Mouse (Mus musculus) adipocyte (in vitro differentiated cells): Measurements from ENCODE around the gene Ssh3.

ENCODE experiments used
- DNase-seq: peaks from one replicate; pipeline ENCODE4 v3.0.0-alpha.2; 2016; ENCODE audit warnings: low spot score

Gene Ssh3

DNA sequence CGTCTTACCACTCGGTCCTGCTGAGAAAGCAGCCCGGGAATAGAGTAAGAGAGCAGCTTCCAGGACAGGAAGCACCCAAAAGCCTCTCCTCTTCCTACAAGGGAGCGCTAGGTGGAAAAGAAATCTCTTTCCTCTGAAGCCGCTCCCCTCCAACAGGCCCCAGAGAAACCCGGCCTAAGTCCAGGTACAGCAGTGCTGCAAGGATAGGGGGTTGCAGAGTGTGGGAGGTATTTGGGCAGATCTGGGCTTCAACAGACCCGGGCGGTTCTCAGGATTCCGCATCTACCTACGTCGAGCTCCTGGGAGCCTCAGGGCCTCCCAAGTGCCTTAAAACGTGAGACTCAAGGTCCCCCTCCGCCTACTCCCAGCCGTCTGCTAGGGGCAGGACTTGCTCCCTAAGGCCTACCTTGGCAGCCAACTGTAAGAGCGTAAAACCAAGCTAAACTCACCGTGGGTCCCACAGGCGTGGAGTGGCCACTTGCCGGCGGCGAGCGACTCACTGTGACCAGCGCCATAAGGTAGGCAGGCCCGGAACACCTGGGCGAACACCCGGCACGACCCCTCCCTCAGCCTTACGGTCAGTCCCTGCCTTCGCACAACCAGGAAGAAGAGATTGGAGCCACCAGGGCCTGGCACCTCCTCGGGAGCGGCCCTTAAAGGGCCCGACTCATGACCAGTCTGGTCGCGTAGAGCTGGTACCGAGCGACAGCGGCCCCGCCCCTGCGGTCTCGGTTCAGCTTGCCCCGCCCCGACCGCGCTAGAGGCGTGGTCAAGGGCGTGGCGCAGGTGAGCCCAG lies at the start of gene Ssh3:
TSS of gene Ssh3 (minus strand) at position 615 of the 796 bp plus-strand sequence.
- peak; percentile 44 for DNase-seq

DNA sequence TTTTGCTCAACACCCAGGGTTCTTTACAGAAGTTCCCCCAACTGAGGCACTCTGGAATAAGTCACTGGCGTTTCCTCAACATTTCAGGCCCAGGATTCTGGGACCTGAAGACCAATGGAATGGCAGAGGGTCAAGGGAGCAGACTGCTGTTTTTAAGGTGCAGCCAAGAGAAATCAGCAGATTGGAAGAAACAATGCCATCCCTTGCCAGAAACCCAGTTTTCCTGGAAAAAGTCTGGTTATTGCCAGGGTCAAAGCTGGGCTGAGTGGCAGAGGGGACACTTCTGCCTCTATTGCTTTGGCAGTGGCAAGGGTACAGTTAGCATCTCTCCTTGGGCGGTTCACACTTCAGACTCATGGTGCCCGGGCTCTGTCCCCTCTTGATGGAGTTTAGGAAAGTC lies 48.2 kb upstream of the Ssh3 start:
- DNase-seq: peak; percentile 74

DNA sequence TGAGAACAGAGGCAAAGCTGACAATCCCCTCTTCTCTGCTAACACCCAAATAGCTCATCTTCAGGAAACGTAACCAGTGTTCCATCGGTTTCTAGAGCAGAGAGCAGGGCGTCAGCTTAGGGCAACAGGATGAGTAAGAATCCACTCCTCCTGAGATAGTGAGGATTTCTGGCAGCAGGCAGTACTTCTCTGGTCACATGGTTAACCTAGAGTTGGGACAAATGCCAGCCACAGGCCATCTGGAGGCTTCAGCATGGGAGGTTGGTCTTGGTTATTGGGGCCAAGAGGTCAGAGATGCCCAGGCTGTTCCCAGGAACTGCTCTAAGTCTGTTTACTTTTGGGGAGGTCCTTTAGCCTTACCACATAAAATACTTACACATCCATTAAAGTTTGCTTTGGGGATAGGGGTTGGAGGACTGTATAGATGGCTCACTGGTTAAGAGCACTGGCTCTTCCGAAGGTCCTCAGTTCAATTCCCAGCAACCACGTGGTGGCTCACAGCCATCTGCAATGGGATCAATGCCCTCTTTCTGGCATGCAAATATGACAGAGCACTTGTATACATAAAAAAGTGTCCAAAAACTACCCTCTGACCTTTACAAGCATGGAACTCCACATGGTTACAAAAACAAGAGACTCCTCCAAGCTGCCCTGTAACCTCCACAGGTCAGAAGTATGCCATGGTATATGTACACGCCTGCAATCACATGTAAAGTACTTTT lies 46.4 kb upstream of the Ssh3 start:
- DNase-seq: peak; percentile 95

DNA sequence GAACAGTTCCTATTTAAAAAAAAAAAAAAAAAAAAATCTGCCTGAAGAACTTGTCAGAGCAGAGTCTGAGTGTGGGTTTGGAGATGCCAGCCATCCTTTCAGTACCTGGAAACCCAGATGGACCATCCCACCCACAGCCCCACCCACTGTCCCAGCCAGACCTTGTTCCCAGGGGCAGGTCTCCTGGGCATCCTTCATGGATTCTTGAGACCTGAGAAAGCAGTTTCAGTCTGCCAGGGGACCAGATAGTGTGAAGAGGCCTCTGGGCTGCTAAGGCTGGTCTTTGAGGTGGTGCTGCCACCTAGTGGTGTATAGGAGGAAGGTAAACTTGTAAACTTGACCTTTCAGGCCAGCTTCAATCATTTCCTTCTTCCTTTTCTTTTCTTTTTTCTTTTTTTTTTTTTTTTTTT lies 40.8 kb upstream of the Ssh3 start:
- peak; percentile 85 for DNase-seq

DNA sequence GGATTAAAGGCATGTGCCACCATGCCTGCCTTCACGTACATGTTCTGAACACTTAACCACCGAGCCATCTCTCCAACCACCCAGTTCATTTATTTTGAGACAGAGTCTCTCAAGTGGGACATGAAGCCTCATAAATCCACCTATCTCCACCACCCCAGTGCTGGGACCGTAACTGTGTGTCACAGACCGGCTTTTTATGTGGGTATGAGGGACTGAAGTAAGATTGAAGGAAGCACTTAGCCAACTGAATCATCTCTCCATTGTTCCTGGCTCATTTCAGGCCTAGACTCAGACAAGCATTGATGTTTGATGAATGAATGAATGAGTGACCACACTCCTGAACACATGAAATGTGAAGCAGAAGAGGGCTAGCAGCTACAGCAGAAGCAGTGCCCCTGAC lies 40.3 kb upstream of the Ssh3 start:
- no peak for DNase-seq

DNA sequence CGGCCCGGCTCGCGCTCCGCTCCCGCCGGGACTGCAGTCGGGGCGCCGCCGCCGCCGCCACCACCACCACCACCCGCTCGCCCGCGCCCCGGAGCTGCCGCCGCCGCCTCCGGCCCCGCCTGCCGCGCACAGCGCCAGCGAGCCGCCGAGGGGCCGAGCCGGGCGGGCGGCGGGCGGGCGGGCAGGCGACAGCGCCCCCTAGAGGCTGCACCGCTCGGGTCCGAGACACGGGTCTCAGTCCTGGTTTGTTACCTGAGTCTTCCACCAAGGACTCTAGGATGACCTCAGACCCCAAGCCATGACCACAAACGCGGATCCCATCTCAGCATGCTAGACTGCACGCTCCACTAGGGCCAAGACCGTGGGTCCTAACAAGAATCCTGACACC lies 37.2 kb upstream of the Ssh3 start, which contains the start of gene Grk2:
TSS of gene Grk2 (minus strand) at position 33 of the 388 bp plus-strand sequence.
- peak; percentile 68 for DNase-seq

DNA sequence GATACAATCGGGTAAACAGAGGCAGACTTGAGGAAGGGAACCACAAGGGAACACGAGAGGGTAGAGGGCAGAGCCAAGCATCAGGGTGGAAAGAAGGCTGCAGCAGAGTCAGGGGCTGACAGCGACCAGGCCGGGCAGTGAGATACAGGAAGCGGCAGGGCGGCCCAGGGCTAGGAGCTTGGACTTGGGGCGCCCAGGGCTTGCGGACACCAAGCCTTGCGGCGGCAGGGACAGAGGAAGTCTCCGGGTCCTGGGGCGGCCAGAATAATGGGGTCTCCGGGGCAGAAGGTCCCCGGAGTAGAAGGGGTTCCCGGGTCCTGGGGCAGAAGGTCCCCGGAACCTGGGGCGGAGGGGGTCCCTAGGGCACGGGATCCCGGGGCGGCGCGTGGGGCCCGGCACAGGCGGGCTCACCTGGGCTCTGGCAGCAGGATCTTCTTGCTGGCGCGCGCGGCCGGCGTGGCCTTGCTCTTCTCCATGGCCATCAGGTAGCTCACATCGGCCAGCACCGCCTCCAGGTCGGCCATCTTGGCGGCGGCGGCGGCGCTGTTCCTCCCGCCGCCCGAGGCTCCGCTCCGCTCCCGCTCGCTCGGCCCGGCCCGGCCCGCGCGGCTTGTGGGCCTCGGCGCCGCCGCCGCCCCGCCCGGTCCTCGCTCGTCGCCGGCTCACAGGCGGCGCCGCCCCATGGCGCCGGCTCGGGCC lies 36.7 kb upstream of the Ssh3 start:
- peak; percentile 45 for DNase-seq

DNA sequence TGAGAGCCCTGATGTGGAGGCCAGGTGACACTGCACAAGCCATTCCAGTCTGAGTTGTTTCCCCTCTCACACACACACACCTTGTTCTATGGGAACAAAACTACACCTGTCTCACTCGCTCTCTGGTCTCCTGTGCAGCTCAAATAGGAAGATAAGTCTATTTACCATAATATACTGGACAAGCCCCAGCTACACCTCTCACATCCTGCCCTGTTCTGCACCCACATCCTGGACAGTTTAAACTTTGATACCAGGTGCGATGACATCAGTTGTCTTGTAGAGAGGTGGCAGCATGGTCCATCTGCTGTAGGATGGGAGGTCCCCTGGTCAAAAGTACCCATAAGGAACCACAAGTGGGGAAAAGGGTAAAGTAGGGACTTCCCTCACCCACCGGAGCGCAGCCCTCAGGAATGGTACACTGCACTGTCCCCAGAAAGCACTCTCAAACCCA lies 35.9 kb upstream of the Ssh3 start:
- DNase-seq: no peak

DNA sequence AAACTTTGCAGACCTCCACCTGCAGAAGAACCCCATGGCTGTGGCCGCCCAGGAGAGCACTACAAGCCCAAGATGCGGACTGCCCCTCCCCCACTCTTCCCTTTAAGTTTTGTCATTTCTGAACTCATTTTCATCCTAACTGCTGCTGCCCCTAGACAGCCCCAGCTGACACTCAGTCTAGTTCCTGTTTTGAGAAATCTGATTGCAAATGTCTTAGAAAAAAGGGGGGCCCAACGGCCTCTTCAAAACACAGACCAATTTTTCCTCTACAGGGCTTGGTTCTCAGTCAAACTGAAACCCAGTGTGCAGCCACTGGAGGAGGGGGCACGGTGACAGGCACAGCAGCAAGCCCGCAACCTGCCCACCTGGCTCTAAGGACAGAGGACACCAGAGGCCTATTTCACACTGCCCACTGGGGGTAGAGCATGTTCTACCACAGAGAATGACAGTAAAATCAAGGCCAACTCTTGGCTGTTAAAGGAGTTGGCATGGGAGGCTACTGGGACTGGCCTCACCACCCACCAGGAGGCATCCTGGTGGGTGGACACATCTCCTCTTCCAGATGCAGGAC lies 35.4 kb upstream of the Ssh3 start:
- no peak for DNase-seq

DNA sequence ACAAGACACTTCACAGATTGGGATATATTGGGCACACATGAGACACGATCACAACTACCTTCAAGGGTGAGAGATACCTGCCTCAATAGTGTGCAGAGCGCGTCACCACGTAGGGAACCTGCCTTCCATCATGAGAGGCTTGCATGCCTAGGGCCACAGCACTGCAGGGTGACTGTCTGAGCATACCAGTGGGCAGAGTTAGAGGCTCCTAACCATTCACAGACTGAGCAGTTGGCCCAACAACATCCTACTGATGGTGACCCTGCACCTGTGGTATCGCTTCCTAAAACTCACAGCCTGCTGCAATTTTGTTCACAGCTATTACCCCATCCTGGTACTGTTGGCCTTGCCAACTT lies 34.6 kb upstream of the Ssh3 start:
- no peak for DNase-seq

DNA sequence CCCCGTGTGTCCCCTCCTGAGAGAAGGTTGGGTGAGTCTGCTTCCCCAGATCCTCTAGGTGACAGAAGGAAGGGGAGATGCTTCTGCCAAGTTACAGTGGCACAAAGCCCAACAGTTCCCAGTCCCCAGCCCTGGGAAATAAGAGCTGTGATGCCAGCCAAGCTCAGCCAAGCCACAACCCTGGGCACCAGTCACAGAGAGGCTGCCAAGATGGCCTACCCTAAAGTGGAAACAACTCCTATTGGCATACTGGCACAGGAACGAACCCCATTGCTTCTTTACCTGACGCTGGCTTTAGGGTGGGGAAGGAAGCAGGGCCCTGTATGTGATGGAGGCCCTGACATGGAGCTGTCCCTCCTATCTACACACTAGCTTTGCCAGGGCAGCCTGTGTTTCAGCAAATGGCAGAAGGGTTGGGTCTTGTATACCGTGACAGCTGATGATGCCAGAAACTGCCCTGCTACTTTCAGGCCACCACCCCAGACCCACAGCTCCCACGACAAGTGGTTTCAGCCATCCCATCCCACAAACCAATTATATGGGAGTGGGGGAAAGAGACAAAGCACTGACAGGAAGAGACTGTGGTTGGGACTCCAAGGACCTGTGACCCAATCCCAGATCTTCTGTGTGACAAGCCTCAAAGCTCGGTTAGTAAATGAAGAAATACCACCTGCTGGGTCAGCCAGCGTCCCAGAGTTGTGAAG lies 34.1 kb upstream of the Ssh3 start:
- DNase-seq: peak; percentile 88

DNA sequence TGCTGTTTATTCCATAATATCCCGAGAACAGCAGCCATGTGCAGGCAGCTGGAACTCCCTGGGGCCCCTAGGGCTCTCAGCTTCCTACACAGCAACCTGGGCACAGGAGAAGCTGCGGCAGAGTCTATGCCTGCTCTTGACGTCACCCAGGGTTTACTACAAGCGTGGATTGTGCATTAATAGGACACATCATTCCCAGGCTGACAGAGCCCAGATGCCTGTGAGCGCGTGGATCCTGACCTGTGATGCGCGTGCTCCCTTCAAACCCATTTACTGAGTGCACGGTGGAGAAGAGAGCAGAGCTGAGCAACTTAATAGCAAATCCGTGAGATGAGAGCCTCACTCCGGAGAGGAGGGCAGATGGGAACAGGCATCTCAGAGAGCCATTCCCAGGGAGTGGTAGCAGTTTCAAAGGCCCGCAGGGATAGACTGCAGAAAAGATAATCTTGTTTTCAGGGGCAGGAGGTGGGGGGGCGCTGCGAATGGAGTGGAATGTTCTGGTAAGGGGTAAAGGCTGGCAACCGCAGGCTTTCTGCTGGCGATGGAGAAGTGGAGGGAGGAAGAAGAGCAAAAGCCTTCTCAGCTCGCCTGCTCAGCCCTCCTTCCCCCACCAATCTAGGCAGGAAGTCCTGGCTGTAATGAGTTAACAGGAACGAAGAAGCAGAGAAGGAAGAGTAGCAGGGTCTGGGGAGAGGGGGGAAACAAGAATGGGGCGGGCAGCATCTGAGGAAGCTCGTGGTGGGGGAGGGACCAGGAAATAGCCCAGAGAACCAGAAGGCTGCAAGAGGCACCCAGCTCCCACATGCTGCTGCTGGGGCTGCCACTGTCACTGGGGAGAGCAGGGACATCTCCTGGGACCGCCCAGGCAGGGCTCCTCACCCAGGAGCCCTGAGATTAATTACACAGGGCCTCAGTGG lies 33.0 kb upstream of the Ssh3 start:
- DNase-seq: no peak

DNA sequence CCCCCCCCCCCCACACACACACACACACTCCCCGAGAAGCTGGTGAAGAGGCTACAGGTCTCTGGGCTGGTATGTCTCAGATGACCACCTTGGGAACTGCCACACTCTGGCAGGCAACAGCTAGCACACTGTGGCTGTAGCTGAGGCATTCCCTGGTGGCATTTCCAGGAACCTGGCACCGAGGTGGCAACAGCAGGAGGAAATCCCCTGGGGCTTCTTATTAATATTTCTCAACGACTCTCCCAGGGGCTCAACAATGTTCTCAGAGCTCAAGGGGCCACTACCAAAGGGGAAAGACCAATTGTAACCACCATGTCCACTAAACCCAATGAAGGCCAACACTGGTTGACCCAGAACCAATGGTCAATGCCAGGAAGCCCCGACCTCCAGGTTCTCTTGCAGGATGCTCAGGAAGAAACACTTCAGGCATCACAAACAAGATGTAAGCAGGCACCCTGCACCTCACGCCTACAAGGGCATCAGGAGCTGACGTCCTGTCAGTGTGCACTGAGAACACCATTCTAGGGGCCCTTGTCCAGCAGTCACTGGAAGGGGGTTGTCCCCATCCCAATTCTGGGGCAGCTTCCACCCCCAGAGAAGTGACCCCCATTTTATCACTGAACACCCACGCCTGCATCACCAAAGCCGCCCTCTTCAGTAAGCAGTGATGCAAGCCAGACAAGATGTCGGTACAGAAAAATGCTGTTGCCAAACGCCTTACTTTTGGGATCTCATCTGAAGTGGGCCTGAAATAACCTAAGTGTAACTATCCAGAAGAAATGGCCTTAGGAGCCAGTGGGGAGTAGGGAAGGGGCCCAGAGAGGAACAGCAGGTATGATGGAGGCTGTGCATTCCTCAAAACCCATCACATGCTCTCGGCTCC lies 32.1 kb upstream of the Ssh3 start:
- DNase-seq: no peak

DNA sequence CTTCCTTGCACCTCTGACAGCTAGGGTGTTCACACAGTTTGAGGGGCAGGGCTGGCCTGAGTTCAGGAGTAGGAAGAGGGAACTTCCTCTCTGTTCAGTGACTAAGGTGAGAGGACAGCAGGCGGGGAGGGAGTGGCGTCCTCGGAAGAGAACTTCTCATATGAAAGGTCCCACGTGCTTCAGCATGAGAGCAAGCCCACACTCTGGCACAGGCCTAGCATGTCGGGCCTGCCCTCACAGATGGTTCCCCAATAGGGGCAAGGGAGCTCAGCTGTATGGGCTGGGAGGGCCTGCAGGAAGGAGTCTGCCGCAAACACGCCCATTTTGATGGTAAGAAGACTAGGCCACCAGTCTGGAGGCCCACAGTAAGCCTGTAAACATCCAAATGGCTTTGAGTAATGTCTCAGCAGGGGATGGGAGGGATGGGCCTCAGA lies 31.3 kb upstream of the Ssh3 start:
- DNase-seq: no peak

DNA sequence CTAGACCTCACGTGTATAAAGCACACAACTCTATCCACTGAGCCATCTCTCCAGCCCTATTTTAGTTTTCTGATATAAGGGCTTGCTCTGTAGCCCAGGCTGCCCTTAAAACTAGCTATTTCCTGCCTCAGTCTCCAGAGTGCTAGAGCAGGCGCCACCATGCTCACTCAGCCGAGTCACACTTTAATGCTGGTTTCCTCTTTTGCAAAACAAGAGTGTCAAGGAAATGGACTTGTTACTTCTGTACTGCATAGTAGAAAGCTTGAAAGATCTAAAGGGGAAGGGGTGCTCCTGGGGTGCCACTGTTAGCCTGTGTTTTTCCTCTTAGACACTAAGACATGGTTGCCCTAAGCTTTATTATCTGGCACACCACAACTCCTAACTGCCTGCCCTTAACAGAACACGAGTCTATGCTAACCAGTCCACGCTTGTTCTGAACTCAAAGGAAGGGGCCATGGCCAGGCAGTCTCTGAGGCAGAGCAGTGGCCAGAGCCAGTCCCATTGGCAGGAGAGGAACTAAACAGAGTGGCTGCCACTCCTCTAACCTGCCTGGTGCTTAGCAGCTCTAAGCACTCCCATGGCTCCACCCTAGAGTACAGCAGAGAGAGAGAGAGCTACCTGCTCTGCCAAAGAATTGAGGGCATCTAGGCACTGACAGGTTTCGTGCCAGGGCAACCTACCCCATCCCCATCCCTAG lies 30.7 kb upstream of the Ssh3 start:
- no peak for DNase-seq

DNA sequence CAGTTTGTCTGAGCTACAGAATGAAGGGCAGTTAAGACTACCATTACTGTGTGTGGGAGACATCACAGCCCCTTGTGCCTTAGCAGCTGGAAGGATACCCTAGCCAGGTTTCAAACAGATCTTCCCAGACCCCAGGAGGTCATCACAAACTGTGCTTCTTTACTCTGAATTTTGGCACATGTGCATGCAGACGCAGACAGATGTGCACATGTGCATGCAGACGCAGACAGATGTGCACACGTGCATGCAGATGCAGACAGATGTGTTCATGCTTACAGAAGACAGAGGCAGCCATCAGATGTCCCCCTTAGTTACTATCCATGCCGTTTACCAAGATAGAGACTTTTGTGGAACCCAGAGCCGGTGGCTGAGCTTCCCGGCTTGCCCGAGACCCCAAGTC lies 30.1 kb upstream of the Ssh3 start:
- DNase-seq: no peak

DNA sequence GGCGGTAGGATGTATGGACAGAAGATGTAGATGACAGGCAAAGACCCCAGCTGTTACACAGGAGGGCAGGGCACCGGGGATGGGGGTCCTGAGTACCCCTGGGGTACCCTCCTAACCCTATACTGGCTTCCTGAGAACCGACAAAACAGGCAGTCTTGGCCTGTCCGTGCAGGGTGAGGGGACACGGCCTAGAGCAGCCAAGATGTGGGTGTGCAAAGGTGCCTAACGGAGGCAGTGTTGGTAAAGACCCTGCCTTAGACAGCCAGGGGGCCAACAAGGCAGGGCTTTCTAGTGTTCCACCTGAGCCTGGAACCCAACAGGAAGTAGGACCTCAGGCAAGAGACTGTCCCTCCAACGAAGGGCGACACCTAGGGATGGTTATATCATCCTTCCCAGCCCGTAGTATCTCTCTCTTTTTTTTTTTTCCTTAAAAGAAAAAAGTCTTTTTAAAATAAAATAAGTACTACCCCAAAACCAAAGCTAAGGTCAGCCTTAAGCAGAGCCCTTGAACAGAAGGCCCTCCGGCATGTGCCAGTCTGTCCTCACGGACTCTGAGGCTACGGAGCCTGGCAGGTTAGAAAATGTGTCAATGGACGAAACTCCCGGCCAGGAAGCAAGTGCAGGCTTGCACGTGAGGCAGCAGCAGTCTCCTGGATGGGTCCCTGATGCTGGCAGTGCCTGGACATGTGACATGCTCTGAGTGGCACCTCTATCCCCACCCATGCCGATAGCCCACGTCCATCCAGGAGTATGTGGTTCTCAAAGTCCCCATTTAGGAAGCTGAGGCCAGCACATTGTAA lies 29.5 kb upstream of the Ssh3 start:
- DNase-seq: no peak

DNA sequence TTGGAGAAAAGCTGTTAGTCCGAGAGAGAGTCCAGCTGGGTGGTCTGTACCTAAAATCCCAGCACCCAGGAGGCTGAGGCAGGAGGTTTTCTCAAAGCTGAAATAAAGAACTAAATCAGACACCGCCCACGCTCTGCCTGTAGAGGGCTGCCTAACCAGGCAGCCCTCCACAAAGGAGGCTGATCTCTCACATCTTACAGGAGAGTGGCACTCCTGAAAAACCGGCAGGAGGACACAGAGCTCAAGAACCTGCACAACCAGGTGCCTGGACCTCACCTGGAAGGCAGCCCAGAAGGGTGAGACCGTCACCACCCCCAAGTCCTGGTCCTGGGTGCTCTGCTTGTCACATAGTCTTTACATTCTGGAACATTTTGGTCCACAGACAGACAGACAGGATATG lies 28.9 kb upstream of the Ssh3 start:
- DNase-seq: no peak
